Mouse (Mus musculus) megakaryocyte-erythroid progenitor cell, adult 5-6 weeks (primary cell): ENCODE results near the gene Nat8f2. TPM values are rescaled to one million over a fixed set of nuclear protein-coding genes. Genes with fewer than 3 reads are reported as not detected.
"Not testable (repeated sequence)": the region's sequence is repeated elsewhere in the genome, so short reads cannot be mapped to it uniquely, and the experiment has no call there.

Source experiments
- ATAC-seq: replicated peaks from 2 replicates; pipeline ENCODE4 v1.8.0; 2016; ENCODE audit warnings: mild to moderate bottlenecking, inconsistent platforms; ENCODE audit not compliant: severe bottlenecking, poor library complexity, low FRiP score, low TSS enrichment
- total RNA-seq, 2 experiments: library from RNA; stranded (forward) in 1 of 2; stranded (reverse) in 1 of 2; fragments of 200-1000, 215-1000 nt in 1 of 2; fragments of >200 nt in 1 of 2; fragmentation: Nextera tagmentation in 1 of 2; gene quantifications; 2 replicates each; pipeline ENCODE4 v1.2.3; 2014 to 2017

The Nat8f2 gene
- not detected in 2 replicates for total RNA-seq (2014; fragmentation: Nextera tagmentation)
- total RNA-seq (2017): not detected in 2 replicates

GRCm38 (mm10) chr6:85869006-85869405 lies at the start of gene Nat8f2:
Gene Nat8f2 (minus strand): TSS chr6:85869158.
- ATAC-seq: not testable (repeated sequence)

DNA sequence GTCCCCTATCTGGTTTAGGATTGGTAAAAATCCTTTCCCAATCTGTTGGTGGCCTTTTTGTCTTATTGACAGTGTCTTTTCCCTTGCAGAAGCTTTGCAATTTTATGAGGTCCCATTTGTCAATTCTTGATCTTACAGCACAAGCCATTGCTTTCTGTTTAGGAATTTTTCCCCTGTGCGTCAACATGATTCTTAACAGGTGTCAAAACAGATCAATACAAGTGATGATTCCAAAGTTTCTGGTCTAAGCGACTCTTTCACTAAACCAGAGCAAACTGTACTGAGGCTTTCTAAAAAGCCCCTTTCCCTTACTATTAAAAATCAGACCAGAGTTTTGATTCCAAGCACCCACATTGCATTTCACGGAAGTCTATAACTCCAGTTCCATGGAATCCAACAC lies 49.4 kb upstream of the Nat8f2 start:
- not testable (repeated sequence) for ATAC-seq

DNA sequence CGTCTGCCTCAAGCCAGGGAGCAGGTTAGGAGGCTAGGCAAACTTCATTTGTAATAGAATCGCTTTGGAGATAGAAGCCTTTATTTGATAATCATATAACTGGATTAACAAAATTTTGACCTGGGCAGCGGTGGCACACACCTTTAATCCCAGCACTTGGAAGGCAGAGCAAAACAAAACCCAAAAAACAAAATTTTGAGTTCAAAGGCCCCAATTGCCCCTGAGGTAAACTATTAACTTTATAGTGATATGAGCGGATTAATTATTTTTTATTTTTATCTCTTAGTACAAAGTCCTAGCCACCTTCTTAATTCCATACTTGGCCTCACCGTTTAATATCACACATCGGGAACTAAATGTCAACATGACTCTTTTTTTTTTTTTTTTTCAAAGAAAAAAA lies 47.6 kb upstream of the Nat8f2 start:
- ATAC-seq: no peak

- ATAC-seq: peak; percentile 92
These were observed 46.9 kb upstream of the Nat8f2 start, which contains the start of gene Nat8f1 for GRCm38 (mm10) chr6:85915539-85916513. Gene Nat8f1 (minus strand): TSS chr6:85915687.

DNA sequence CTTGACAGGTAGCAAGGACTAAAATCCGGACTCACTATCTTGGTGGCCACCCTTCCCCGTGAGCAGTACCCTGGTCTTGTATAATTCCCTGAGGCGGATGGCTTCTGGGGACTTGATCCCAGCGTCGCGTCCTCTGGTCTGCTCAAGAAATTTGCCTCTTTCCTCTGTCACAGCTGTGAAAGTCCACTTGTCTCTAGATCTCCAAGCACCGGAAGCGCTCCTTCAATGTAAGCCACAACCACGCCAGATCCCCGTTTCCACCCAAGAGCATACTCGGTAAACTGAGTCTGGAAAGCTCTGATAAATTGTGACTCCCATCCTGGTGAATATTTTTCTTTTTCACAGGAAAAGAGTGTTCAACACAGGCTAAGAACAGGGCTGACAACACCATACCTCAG lies 46.2 kb upstream of the Nat8f2 start:
- peak; percentile 34; the same call in 1 of the 2 replicates for ATAC-seq

GRCm38 (mm10) chr6:85911587-85911986 lies 42.6 kb upstream of the Nat8f2 start, which contains the start of gene Tprkb:
Gene Tprkb (plus strand): TSS chr6:85911865.
- no peak for ATAC-seq

GRCm38 (mm10) chr6:85909704-85910103 lies 40.7 kb upstream of the Nat8f2 start:
- ATAC-seq: no peak

DNA sequence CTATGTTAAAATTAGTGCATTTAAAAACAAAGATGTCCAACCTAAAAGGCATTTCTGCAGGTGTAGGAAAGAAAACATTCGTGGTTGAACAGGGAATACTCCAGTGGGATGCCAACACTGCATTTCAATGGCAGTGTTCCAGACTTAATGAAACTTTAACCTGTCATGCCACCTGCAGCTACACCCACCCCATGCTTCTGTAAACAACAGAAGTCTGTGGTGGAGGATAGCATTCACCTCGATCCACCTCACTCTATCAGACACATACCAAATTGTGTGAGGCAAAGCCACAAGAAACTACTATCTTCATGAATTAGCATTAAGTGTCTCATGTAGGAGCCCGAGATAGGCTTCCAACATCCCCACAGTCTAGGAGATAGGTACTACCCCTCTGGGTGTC lies 39.4 kb upstream of the Nat8f2 start:
- ATAC-seq: 0 out of 2 replicates have a peak, but pooled peaks have one; percentile 15

GRCm38 (mm10) chr6:85906911-85907351 lies 38.0 kb upstream of the Nat8f2 start:
- not testable (repeated sequence) for ATAC-seq

GRCm38 (mm10) chr6:85904642-85905061 lies 35.7 kb upstream of the Nat8f2 start, which contains the start of gene Nat8f4:
Gene Nat8f4 (minus strand): TSS chr6:85904884.
- ATAC-seq: peak; percentile 87

DNA sequence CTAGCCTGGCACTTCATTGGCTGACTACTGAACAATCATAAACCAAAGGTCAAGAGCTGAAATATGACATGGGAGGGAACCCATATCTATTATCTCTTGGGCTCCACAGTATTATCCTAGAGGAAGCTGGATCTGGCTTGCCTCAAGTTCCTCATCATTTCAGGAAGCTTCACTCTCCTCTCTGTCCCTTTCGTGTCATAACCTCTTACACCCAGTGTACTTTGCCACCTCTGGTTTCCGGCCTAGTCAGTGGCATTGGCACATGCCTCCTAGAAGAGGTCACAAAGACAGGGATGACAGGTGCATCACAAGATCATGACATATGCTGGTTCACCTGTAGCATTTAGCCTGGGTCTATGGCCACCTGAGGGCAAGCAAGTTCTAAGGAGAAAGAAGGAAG lies 33.3 kb upstream of the Nat8f2 start:
- no peak for ATAC-seq

DNA sequence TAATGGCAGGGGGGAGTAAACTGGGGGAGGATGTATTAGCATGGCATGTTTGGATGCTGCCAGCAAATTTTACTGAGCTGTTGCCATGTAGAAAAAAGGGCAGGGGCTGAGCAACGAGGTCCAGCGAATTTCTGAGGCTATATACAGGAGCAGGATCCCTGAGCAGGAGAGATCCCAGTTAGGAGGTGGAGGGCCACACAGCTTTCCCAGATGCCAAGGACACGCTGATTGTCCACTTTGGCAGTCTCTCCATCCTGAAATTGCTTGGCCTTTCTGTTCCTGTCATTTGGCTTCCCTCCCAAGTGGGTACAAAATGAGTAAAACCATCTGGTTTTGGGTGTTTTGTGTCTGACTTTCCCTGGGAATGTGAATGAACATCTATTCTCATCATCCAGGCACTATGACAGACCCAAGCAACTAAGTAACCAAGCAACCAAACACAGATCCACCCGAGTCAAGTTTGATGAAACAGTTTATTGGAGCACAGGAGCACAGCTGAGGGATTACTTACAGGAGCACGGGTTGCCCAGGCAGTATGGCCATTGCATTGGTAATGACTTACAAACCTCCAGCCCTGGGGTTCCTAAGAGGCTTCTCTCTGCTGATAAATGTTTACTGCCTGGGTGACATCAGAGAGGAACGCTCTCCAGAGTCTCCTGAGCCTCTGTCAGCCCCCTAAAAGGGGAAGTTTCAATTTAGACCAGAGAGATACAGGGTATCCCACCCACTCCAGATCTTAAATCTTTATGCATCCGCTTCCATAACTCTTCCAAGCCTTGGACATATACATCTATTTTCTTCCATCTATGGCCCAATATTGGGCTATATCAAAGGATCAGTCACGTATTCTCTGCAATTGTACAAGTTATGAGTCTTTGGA lies 29.9 kb upstream of the Nat8f2 start:
- ATAC-seq: not testable (repeated sequence)

GRCm38 (mm10) chr6:85895061-85895648 lies 26.2 kb upstream of the Nat8f2 start:
- peak; percentile 85 for ATAC-seq

DNA sequence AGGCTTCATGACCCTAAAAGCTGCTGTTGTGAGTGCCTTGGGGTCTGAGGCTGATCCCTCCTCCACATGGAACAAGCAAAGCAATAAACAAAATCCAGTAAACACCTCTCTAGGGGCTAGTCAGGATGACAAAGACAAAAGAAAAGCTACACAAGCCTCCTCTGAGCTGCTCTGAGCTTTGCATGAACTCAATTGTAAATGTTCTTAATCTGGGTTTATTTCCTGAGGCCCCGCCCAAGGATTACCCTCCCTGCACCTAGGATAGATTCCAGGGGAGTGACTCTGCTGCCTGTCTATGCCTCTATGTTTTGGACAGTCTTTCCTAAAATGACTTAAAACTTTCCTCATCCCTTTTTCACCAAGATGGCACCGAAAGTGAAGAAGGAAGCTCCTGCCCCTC lies 20.0 kb upstream of the Nat8f2 start:
- ATAC-seq: no peak

GRCm38 (mm10) chr6:85884311-85884710 lies 15.4 kb upstream of the Nat8f2 start:
- no peak for ATAC-seq

- not testable (repeated sequence) for ATAC-seq
These were observed 14.3 kb upstream of the Nat8f2 start for GRCm38 (mm10) chr6:85883246-85883645.

DNA sequence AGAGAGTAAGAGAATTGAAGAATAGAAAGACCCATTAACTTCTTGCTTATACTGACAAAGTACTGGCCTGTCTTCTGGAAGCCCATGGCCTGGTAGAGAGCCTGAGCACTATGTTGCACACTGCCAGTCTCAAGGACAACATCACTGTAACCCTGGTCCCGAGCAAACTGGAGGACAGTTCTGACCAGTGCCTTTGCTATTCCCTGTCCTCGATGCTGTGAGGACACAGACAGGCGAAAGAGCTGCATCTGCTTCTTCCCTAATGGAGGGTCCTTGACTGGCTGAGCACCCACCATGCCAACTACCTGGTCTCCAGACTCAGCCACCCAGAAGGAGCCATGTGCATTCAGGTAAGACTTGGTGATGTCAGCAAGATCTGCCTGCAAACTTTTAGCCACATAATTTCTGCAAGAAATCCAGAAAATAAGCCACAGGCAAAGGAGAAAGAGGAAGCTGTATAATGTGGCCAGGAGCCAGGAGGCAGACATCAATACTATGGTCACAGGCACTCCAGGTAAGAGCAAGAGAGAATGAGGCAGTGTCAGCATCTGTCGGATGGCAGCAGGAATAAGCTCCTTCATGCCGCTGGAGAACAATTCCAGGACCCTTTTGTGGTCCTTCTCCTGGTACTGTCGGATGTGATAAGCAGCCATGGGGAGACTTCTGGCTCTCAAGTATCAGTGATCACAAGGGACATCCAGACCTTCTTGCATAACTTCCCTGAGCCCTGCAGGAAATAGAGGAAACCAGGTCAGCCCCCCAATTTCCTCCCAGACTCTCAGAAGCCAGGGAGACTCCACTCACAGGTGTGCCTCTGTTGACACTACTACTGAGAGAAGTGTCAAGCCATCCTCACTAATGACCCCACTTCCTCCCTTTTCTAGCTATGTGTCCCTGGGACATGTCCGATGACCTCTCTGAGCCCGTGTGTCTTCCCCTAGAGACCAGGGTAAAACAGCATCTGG lies 950 bp downstream of the Nat8f2 start:
- no peak for ATAC-seq

- ATAC-seq: not testable (repeated sequence)
These were observed 2.0 kb downstream of the Nat8f2 start for GRCm38 (mm10) chr6:85866995-85867394.
